Mouse (Mus musculus): Measurements from ENCODE around the gene Ogdh.

Ogdh gene

GRCm38 (mm10) chr11:6296077-6296476 is 4.6 kb downstream of the Ogdh start:
- DNase-seq (ENCODE audit: low spot score), result no peak

GRCm38 (mm10) chr11:6299435-6299834 is 8.0 kb downstream of the Ogdh start:
- DNase-seq (ENCODE audit: low spot score), result no peak

GRCm38 (mm10) chr11:6302793-6303192 is 11.4 kb downstream of the Ogdh start:
- DNase-seq (ENCODE audit: low spot score), result no peak

GRCm38 (mm10) chr11:6305943-6306430 is 14.6 kb downstream of the Ogdh start:
- no peak for DNase-seq (ENCODE audit: low spot score)

- no peak for DNase-seq (ENCODE audit: low spot score)
These were observed 16.7 kb downstream of the Ogdh start for GRCm38 (mm10) chr11:6308181-6308580.

- no peak for DNase-seq (ENCODE audit: low spot score)
These were observed 22.5 kb downstream of the Ogdh start for GRCm38 (mm10) chr11:6313874-6314406.

GRCm38 (mm10) chr11:6316821-6317220 is 25.4 kb downstream of the Ogdh start:
- DNase-seq (ENCODE audit: low spot score), result no peak

- DNase-seq (ENCODE audit: low spot score), result no peak
These were observed 27.1 kb downstream of the Ogdh start for GRCm38 (mm10) chr11:6318559-6318958.

- DNase-seq (ENCODE audit: low spot score), result no peak
These were observed 27.9 kb downstream of the Ogdh start for GRCm38 (mm10) chr11:6319374-6319773.

- no peak for DNase-seq (ENCODE audit: low spot score)
These were observed 30.7 kb downstream of the Ogdh start for GRCm38 (mm10) chr11:6322086-6322485.

GRCm38 (mm10) chr11:6323348-6323747 is 31.9 kb downstream of the Ogdh start:
- no peak for DNase-seq (ENCODE audit: low spot score)

- no peak for DNase-seq (ENCODE audit: low spot score)
These were observed 39.8 kb downstream of the Ogdh start for GRCm38 (mm10) chr11:6331256-6331655.

- DNase-seq (ENCODE audit: low spot score), result no peak
These were observed 41.2 kb downstream of the Ogdh start for GRCm38 (mm10) chr11:6332606-6333005.

- no peak for DNase-seq (ENCODE audit: low spot score)
These were observed 42.0 kb downstream of the Ogdh start for GRCm38 (mm10) chr11:6333403-6333802.

- DNase-seq (ENCODE audit: low spot score), result no peak
These were observed 43.9 kb downstream of the Ogdh start for GRCm38 (mm10) chr11:6335321-6335720.

- DNase-seq (ENCODE audit: low spot score), result no peak
These were observed 45.3 kb downstream of the Ogdh start for GRCm38 (mm10) chr11:6336689-6337088.

- DNase-seq (ENCODE audit: low spot score), result no peak
These were observed 54.5 kb downstream of the Ogdh start for GRCm38 (mm10) chr11:6345956-6346355.

- no peak for DNase-seq (ENCODE audit: low spot score)
These were observed 55.5 kb downstream of the Ogdh start for GRCm38 (mm10) chr11:6346966-6347365.

- no peak for DNase-seq (ENCODE audit: low spot score)
These were observed 57.3 kb downstream of the Ogdh start for GRCm38 (mm10) chr11:6348681-6349200.

- no peak for DNase-seq (ENCODE audit: low spot score)
These were observed 58.2 kb downstream of the Ogdh start for GRCm38 (mm10) chr11:6349586-6349985.

- no peak for DNase-seq (ENCODE audit: low spot score)
These were observed 63.7 kb downstream of the Ogdh start for GRCm38 (mm10) chr11:6355106-6355505.

GRCm38 (mm10) chr11:6364581-6365275 is 73.3 kb downstream of the Ogdh start:
- DNase-seq (ENCODE audit: low spot score), result no peak

GRCm38 (mm10) chr11:6365885-6366284 is 74.5 kb downstream of the Ogdh start:
- peak; percentile 17 for DNase-seq (ENCODE audit: low spot score)

- no peak for DNase-seq (ENCODE audit: low spot score)
These were observed 75.0 kb downstream of the Ogdh start for GRCm38 (mm10) chr11:6366434-6366833.

Measured in ovary, adult 18-20 months (tissue).